Mouse (Mus musculus) layer of hippocampus, postnatal 36 days (tissue): ENCODE measurements around the gene Shq1. TPM values are rescaled to one million over a fixed set of nuclear protein-coding genes. Genes with fewer than 3 reads are reported as not detected.

Source experiments
- DNase-seq, 2 experiments: peaks; one replicate each; pipeline ENCODE4 v3.0.0; 2022
- total RNA-seq, 2 experiments: library from RNA; stranded (reverse); gene quantifications; 2 replicates each; pipeline ENCODE4 v1.2.3; 2021

Shq1 gene
- 1 to 10 TPM; 5.8 to 7.4 TPM for total RNA-seq

- DNase-seq, result peak; percentile 85 to 88
These were observed at the start of gene Shq1 for GRCm38 (mm10) chr6:100670880-100671344. TSS of gene Shq1 (minus strand) at chr6:100671157.

- DNase-seq, result no peak
These were observed 49.1 kb upstream of the Shq1 start for GRCm38 (mm10) chr6:100720098-100720501.

GRCm38 (mm10) chr6:100716817-100717216 is 45.9 kb upstream of the Shq1 start:
- DNase-seq, result no peak

- DNase-seq, result no peak
These were observed 45.2 kb upstream of the Shq1 start for GRCm38 (mm10) chr6:100716152-100716551.

GRCm38 (mm10) chr6:100715296-100715828 is 44.4 kb upstream of the Shq1 start:
- DNase-seq, result no peak

GRCm38 (mm10) chr6:100710866-100711265 is 39.9 kb upstream of the Shq1 start:
- no peak for DNase-seq

- DNase-seq, result no peak
These were observed 39.2 kb upstream of the Shq1 start for GRCm38 (mm10) chr6:100710170-100710569.

- peak in 1 of 2 experiments; percentile 20 for DNase-seq
These were observed 38.5 kb upstream of the Shq1 start for GRCm38 (mm10) chr6:100709483-100709882.

- DNase-seq, result no peak
These were observed 38.0 kb upstream of the Shq1 start for GRCm38 (mm10) chr6:100708996-100709395.

GRCm38 (mm10) chr6:100708248-100708647 is 37.3 kb upstream of the Shq1 start:
- no peak for DNase-seq

GRCm38 (mm10) chr6:100707557-100707956 is 36.6 kb upstream of the Shq1 start:
- DNase-seq, result no peak

- DNase-seq, result no peak
These were observed 35.9 kb upstream of the Shq1 start for GRCm38 (mm10) chr6:100706861-100707260.

GRCm38 (mm10) chr6:100705366-100705811 is 34.4 kb upstream of the Shq1 start:
- DNase-seq, result no peak

GRCm38 (mm10) chr6:100704574-100705365 is 33.8 kb upstream of the Shq1 start, which contains the start of gene Gxylt2:
TSS of gene Gxylt2 (plus strand) at chr6:100704734.
- DNase-seq, result peak; percentile 31 to 43

GRCm38 (mm10) chr6:100704197-100704573 is 33.2 kb upstream of the Shq1 start:
- DNase-seq, result no peak

- peak; percentile 14 to 42 for DNase-seq
These were observed 29.8 kb upstream of the Shq1 start for GRCm38 (mm10) chr6:100700774-100701173.

GRCm38 (mm10) chr6:100699986-100700385 is 29.0 kb upstream of the Shq1 start:
- no peak for DNase-seq

- no peak for DNase-seq
These were observed 15.4 kb upstream of the Shq1 start for GRCm38 (mm10) chr6:100686341-100686740.

GRCm38 (mm10) chr6:100678636-100679035 is 7.7 kb upstream of the Shq1 start:
- DNase-seq, result no peak

GRCm38 (mm10) chr6:100676461-100676860 is 5.5 kb upstream of the Shq1 start:
- DNase-seq, result no peak

- DNase-seq, result no peak
These were observed 4.0 kb upstream of the Shq1 start for GRCm38 (mm10) chr6:100674974-100675373.

- DNase-seq, result no peak
These were observed 444 bp upstream of the Shq1 start for GRCm38 (mm10) chr6:100671401-100671800.

GRCm38 (mm10) chr6:100670370-100670841 is 551 bp downstream of the Shq1 start:
- DNase-seq, result peak in 1 of 2 experiments; percentile 48

GRCm38 (mm10) chr6:100668858-100669257 is 2.1 kb downstream of the Shq1 start:
- no peak for DNase-seq
